Mouse (Mus musculus): ENCODE results near the gene Gsn. TPM values are rescaled to one million over a fixed set of nuclear protein-coding genes. Genes with fewer than 3 reads are reported as not detected.

Gsn gene
- polyA plus RNA-seq, 1 experiment, result 183 TPM

DNA sequence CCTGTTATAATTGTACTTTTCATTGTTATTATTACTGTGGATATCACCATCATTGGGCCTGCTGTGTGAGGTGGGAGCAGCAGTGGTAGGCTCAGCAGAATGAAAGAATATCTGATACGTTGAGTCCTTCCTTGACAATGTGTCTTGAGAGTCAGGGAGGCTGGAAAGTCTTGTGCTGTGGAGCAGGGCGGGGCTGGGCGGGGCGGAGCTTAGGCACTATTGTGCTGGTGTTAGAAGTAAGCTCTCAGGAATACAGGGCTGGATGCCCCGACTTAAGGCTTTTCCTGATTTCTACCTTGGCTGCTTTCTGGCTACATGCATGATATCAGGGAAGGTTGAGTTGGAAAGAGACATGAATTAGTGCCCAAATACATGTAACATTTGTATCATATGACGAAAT lies 3.4 kb upstream of the Gsn start:
- WGBS, result 87% methylated on average over 6 of the region's 6 CpGs
- Histone ChIP-seq H3K4me3 (ENCODE audit: extremely low read depth, insufficient read depth, insufficient read length) (no peak overlapping the region), H3K27me3 (ENCODE audit: control insufficient read depth, insufficient read depth, low read length) (no peaks in the 10 kb centered on the region), H3K36me3 (ENCODE audit: control insufficient read depth, insufficient read depth, low read length) (no peaks in the 10 kb centered on the region), H3K27ac (ENCODE audit: insufficient read depth, low read length) (no peak overlapping the region), H3K4me1 (ENCODE audit: control insufficient read depth, insufficient read depth, insufficient read length) (peaks cover 11% of the 10 kb centered on the region; the same call in 1 of the 2 replicates)
- TF ChIP-seq POLR2A (IDR thresholded peaks at IDR 0.05; ENCODE audit: low read depth, low read length), result no peak
- TF ChIP-seq CTCF (IDR thresholded peaks at IDR 0.05; ENCODE audit: extremely low read depth, insufficient read depth, insufficient read length, insufficient replicate concordance), result no peak
- DNase-seq (ENCODE audit: low read depth in 1 of 2, low spot score in 2 of 2), result no peak

- peak overlapping the region; percentile 33 for H3K27ac ChIP-seq (ENCODE audit: insufficient read depth, low read length)
- H3K36me3 ChIP-seq (ENCODE audit: control insufficient read depth, insufficient read depth, low read length), result no peaks in the 10 kb centered on the region
- 25% methylated on average over 4 of the region's 4 CpGs for WGBS
- no peaks in the 10 kb centered on the region for H3K27me3 ChIP-seq (ENCODE audit: control insufficient read depth, insufficient read depth, low read length)
- H3K4me1 ChIP-seq (ENCODE audit: control insufficient read depth, insufficient read depth, insufficient read length), result peaks cover 13% of the 10 kb centered on the region; the same call in 1 of the 2 replicates
- DNase-seq (ENCODE audit: low read depth in 1 of 2, low spot score in 2 of 2), result peak in 1 of 2 experiments; percentile 31
- TF ChIP-seq POLR2A (IDR thresholded peaks at IDR 0.05; ENCODE audit: low read depth, low read length), result no peak
- TF ChIP-seq CTCF (IDR thresholded peaks at IDR 0.05; ENCODE audit: extremely low read depth, insufficient read depth, insufficient read length, insufficient replicate concordance), result no peak
- no peak overlapping the region for H3K4me3 ChIP-seq (ENCODE audit: extremely low read depth, insufficient read depth, insufficient read length)
Measured at GRCm38 (mm10) chr2:35253751-35254150, 2.4 kb upstream of the Gsn start.

GRCm38 (mm10) chr2:35255004-35255403 lies 1.2 kb upstream of the Gsn start:
- TF ChIP-seq CTCF (IDR thresholded peaks at IDR 0.05; ENCODE audit: extremely low read depth, insufficient read depth, insufficient read length, insufficient replicate concordance) (no peak), POLR2A (IDR thresholded peaks at IDR 0.05; ENCODE audit: low read depth, low read length) (no peak)
- Histone ChIP-seq H3K27me3 (ENCODE audit: control insufficient read depth, insufficient read depth, low read length) (no peaks in the 10 kb centered on the region), H3K4me3 (ENCODE audit: extremely low read depth, insufficient read depth, insufficient read length) (no peak overlapping the region), H3K4me1 (ENCODE audit: control insufficient read depth, insufficient read depth, insufficient read length) (peaks cover 22% of the 10 kb centered on the region; the same call in 1 of the 2 replicates), H3K27ac (ENCODE audit: insufficient read depth, low read length) (no peak overlapping the region), H3K36me3 (ENCODE audit: control insufficient read depth, insufficient read depth, low read length) (no peaks in the 10 kb centered on the region)
- no peak for DNase-seq (ENCODE audit: low read depth in 1 of 2, low spot score in 2 of 2)
- WGBS, result 65% methylated on average over 5 of the region's 5 CpGs

DNA sequence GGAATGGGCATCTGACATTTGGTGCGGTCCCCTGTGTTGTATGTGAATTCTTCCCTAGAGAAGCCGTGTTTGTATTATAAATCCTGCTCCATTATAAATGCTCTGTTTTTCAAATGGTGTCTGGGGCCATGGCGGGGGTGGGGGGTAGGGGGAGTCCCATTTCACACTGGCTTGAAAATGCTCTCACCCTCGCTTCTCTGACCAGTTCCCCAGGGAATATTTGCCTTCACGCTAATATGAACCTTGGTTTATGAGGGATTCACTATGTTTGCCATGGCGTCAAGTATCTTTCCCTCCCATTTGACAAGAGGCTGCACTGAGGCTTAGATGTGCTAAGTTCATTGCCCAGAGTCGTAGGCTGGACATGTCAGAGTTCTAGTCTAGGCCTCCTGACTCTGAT lies 718 bp upstream of the Gsn start:
- Histone ChIP-seq H3K4me3 (ENCODE audit: extremely low read depth, insufficient read depth, insufficient read length) (no peak overlapping the region), H3K27me3 (ENCODE audit: control insufficient read depth, insufficient read depth, low read length) (no peaks in the 10 kb centered on the region), H3K36me3 (ENCODE audit: control insufficient read depth, insufficient read depth, low read length) (no peaks in the 10 kb centered on the region), H3K4me1 (ENCODE audit: control insufficient read depth, insufficient read depth, insufficient read length) (peaks cover 22% of the 10 kb centered on the region; the same call in 1 of the 2 replicates), H3K27ac (ENCODE audit: insufficient read depth, low read length) (no peak overlapping the region)
- DNase-seq (ENCODE audit: low read depth in 1 of 2, low spot score in 2 of 2), result no peak
- TF ChIP-seq POLR2A (IDR thresholded peaks at IDR 0.05; ENCODE audit: low read depth, low read length) (no peak), CTCF (IDR thresholded peaks at IDR 0.05; ENCODE audit: extremely low read depth, insufficient read depth, insufficient read length, insufficient replicate concordance) (no peak)
- 63% methylated on average over 7 of the region's 7 CpGs for WGBS

DNA sequence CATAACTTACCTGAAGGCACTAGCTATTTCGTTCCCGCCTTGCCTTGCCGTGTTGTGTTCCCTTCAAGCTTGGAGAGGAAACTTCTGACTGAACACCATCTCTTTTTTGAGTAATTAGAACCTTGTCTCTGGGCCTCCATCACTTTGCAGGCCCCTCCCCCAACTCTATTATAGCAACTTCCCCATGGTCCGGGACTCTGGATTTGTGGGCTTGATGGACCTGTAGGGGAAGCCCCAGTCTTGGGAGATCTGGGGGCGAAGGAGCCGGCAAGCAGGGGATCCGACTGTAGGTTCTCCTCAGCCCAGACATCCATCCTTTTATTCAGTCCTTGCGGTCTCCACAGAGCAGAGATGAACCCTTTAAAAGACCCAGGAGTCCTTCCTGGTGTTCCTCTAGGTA lies 752 bp downstream of the Gsn start:
- Histone ChIP-seq H3K4me1 (ENCODE audit: control insufficient read depth, insufficient read depth, insufficient read length) (peaks cover 22% of the 10 kb centered on the region; the same call in 1 of the 2 replicates), H3K27ac (ENCODE audit: insufficient read depth, low read length) (no peak overlapping the region; the same call in 1 of the 2 replicates), H3K4me3 (ENCODE audit: extremely low read depth, insufficient read depth, insufficient read length) (peak overlapping the region; percentile 65; the same call in 1 of the 2 replicates), H3K36me3 (ENCODE audit: control insufficient read depth, insufficient read depth, low read length) (no peaks in the 10 kb centered on the region), H3K27me3 (ENCODE audit: control insufficient read depth, insufficient read depth, low read length) (no peaks in the 10 kb centered on the region)
- TF ChIP-seq CTCF (IDR thresholded peaks at IDR 0.05; ENCODE audit: extremely low read depth, insufficient read depth, insufficient read length, insufficient replicate concordance), result no peak
- WGBS, result 26% methylated on average over 8 of the region's 8 CpGs
- DNase-seq (ENCODE audit: low read depth in 1 of 2, low spot score in 2 of 2), result no peak

- no peak overlapping the region for H3K4me3 ChIP-seq (ENCODE audit: extremely low read depth, insufficient read depth, insufficient read length)
- H3K36me3 ChIP-seq (ENCODE audit: control insufficient read depth, insufficient read depth, low read length), result no peaks in the 10 kb centered on the region
- H3K27me3 ChIP-seq (ENCODE audit: control insufficient read depth, insufficient read depth, low read length), result no peaks in the 10 kb centered on the region
- no peak for TF ChIP-seq CTCF (IDR thresholded peaks at IDR 0.05; ENCODE audit: extremely low read depth, insufficient read depth, insufficient read length, insufficient replicate concordance)
- TF ChIP-seq POLR2A (IDR thresholded peaks at IDR 0.05; ENCODE audit: low read depth, low read length), result no peak
- 86% methylated on average over 2 of the region's 2 CpGs for WGBS
- H3K4me1 ChIP-seq (ENCODE audit: control insufficient read depth, insufficient read depth, insufficient read length), result peaks cover 22% of the 10 kb centered on the region; the same call in 1 of the 2 replicates
- no peak for DNase-seq (ENCODE audit: low read depth in 1 of 2, low spot score in 2 of 2)
- H3K27ac ChIP-seq (ENCODE audit: insufficient read depth, low read length), result no peak overlapping the region
Measured at GRCm38 (mm10) chr2:35257886-35258285, 1.7 kb downstream of the Gsn start.

DNA sequence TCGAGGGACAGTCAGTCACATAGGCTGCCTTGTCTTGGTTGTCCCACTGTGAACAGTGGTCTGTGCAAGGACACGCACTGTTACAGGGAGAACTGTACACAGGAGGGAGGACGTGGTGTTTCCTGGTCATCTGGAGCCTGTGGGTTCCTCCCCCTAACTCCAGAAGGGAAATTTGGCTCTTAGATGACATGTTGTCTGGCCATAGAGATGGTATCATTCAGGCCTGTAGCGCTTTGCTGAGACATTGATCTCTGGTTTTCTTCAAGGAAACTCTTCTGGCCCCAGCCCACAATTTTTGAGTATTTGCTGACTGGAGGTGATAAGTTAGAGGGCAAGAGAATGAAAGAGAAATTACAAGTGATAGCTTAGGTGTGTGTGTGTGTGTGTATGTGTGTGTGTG lies 2.4 kb downstream of the Gsn start:
- H3K4me3 ChIP-seq (ENCODE audit: extremely low read depth, insufficient read depth, insufficient read length), result no peak overlapping the region
- no peak overlapping the region for H3K27ac ChIP-seq (ENCODE audit: insufficient read depth, low read length)
- TF ChIP-seq CTCF (IDR thresholded peaks at IDR 0.05; ENCODE audit: extremely low read depth, insufficient read depth, insufficient read length, insufficient replicate concordance) (no peak), POLR2A (IDR thresholded peaks at IDR 0.05; ENCODE audit: low read depth, low read length) (no peak)
- H3K4me1 ChIP-seq (ENCODE audit: control insufficient read depth, insufficient read depth, insufficient read length), result peaks cover 22% of the 10 kb centered on the region; the same call in 1 of the 2 replicates
- DNase-seq (ENCODE audit: low read depth in 1 of 2, low spot score in 2 of 2), result no peak
- 91% methylated on average over 4 of the region's 4 CpGs for WGBS
- no peaks in the 10 kb centered on the region for H3K36me3 ChIP-seq (ENCODE audit: control insufficient read depth, insufficient read depth, low read length)
- H3K27me3 ChIP-seq (ENCODE audit: control insufficient read depth, insufficient read depth, low read length), result no peaks in the 10 kb centered on the region
